Mouse (Mus musculus) embryonic stem cell, embryonic (primary cell): ENCODE results near the gene Fpr1.
"Not testable (repeated sequence)": the region's sequence is repeated elsewhere in the genome, so short reads cannot be mapped to it uniquely, and the experiment has no call there.

ENCODE experiments used
- CTCF ChIA-PET, 4 experiments: fragments of 300-600 bp in 2 of 4; fragments of 350-600 bp in 2 of 4; sonication (Branson Sonifier 250); formaldehyde crosslinking; loops; one replicate each; lab custom pipeline; 2022; ENCODE audit warnings: inconsistent platforms in 2 of 4; lab: Charles Lee
- POLR2A ChIA-PET, 4 experiments: fragments of 300-600 bp in 2 of 4; fragments of 350-600 bp in 2 of 4; sonication (Branson Sonifier 250); formaldehyde crosslinking; loops; one replicate each; lab custom pipeline; 2022; ENCODE audit warnings: antibody characterized with exemption in 4 of 4, inconsistent platforms in 1 of 4; lab: Charles Lee

Gene Fpr1

GRCm38 (mm10) chr17:17883840-17884239 lies at the start of gene Fpr1:
Fpr1 (minus strand) TSS chr17:17883940.
- POLR2A ChIA-PET, result no interaction called here
- CTCF ChIA-PET, result no interaction called here

GRCm38 (mm10) chr17:17917782-17918181 lies 34.0 kb upstream of the Fpr1 start:
- POLR2A ChIA-PET, result interaction anchor here in 1 of 4 experiments (1.0 kb wide), 1 partner anchor 8 kb away, joined by 3 read pairs; no protein-coding TSS in a partner anchor
- CTCF ChIA-PET, result no interaction called here

- ChIA-PET POLR2A (no interaction called here), CTCF (no interaction called here)
These were observed 33.6 kb upstream of the Fpr1 start for GRCm38 (mm10) chr17:17917376-17917775.

DNA sequence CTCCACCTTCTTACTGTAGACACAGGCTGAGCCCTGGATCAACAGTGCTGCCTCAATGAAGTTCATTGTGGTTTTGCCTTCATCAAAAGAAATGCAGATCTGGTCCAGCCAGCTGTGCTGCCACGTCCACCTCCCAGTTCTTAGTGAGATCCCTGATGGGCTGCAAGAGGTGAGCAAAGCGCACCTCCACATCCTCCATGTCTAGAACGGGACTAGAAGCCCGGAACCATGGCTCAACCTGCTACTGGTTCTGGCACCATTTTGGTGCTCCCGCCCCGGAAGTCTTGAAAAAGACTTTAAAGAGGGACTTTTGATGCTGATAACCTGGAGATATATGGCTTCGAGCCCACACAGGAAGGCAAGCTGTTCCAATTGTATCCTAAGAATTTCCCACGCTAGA lies 28.9 kb upstream of the Fpr1 start:
- POLR2A ChIA-PET, CTCF ChIA-PET: not testable (repeated sequence)

GRCm38 (mm10) chr17:17909636-17910421 lies 26.1 kb upstream of the Fpr1 start:
- ChIA-PET POLR2A (interaction anchor here in 2 of 4 experiments (0.6 to 1.2 kb wide), 4 partner anchors 9 to 72 kb away, joined by 3 to 4 read pairs (median 3); no protein-coding TSS in a partner anchor), CTCF (interaction anchor here in 3 of 4 experiments (0.7 to 1.0 kb wide), 5 partner anchors 72 to 531 kb away, joined by 3 to 14 read pairs (median 6); no protein-coding TSS in a partner anchor)

- POLR2A ChIA-PET, result no interaction called here
- CTCF ChIA-PET, result interaction anchor here in 1 of 4 experiments (0.7 kb wide), 1 partner anchor 135 kb away, joined by 3 read pairs; no protein-coding TSS in a partner anchor
These were observed 17.0 kb upstream of the Fpr1 start for GRCm38 (mm10) chr17:17900768-17901167.

DNA sequence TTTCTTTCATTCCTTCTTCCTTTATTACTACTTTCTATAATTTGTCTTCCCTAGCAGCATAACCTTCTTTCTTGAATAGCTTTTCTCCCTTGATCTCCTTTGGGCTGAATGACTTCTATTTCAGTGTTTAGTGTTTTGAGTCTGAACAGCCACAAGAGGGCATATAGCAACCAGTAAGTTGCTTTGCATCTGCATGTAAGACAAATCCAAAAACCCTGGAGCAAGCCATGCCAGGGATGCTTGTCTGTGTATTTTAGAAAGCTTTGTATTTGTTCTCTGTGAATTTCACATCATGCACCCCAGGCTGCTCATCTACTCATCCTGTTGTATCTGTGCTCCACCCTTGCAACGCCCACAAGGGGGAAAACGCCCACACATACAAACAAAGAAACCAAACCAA lies 15.5 kb upstream of the Fpr1 start:
- CTCF ChIA-PET, result interaction anchor here in 1 of 4 experiments (1.0 kb wide), 1 partner anchor 133 kb away, joined by 5 read pairs; no protein-coding TSS in a partner anchor
- POLR2A ChIA-PET, result no interaction called here

GRCm38 (mm10) chr17:17896039-17896438 lies 12.3 kb upstream of the Fpr1 start:
- ChIA-PET CTCF (interaction anchor here in 3 of 4 experiments (1.2 to 1.6 kb wide), 4 partner anchors 128 to 130 kb away, joined by 3 to 6 read pairs (median 4); no protein-coding TSS in a partner anchor), POLR2A (no interaction called here)

- CTCF ChIA-PET, result no interaction called here
- POLR2A ChIA-PET, result no interaction called here
These were observed 6.1 kb upstream of the Fpr1 start for GRCm38 (mm10) chr17:17889732-17890425.

- CTCF ChIA-PET, result no interaction called here
- POLR2A ChIA-PET, result no interaction called here
These were observed 4.1 kb upstream of the Fpr1 start, which contains the start of the genes Fpr2 and Fpr3 for GRCm38 (mm10) chr17:17887774-17888248. Fpr2 (plus strand) TSS chr17:17887824. Fpr3 (plus strand) TSS chr17:17887852.

- ChIA-PET CTCF (no interaction called here), POLR2A (no interaction called here)
These were observed 1.1 kb downstream of the Fpr1 start for GRCm38 (mm10) chr17:17882672-17883071.

GRCm38 (mm10) chr17:17879347-17879746 lies 4.4 kb downstream of the Fpr1 start:
- POLR2A ChIA-PET, result no interaction called here
- CTCF ChIA-PET, result no interaction called here

GRCm38 (mm10) chr17:17871697-17872096 lies 12.0 kb downstream of the Fpr1 start:
- POLR2A ChIA-PET, result no interaction called here
- CTCF ChIA-PET, result interaction anchor here in 1 of 4 experiments (0.7 kb wide), 1 partner anchor 33 kb away, joined by 3 read pairs; no protein-coding TSS in a partner anchor

DNA sequence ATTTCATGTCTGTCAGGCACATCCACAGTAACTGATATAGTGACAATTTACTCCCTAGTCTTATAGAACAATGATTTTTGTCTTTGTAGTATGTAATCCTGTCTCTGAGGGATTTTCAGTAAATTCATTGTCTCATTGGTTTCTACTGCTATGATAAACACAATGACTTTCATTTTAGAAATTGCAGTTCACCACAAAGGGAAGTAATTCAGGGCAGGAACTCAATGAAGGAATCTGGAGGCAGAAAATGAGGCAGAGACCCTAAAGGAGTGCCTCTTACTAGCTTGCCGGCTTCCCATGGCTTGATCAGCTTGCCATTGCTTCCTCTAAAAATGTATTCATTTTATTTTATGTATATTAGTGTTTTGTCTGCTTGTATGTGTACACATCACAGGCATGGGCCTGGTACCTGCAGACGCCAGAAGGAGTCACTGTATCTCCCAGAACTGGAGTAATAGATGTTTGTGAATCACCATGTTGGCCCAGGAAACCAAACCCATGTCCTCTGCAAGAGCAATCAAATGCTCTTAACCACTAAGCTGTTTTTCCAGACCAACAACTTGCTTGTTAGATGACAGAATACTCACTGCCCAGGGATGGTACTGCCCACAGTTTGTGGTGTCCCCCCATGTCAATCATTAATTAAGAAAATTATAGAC lies 12.7 kb downstream of the Fpr1 start:
- ChIA-PET CTCF (no interaction called here), POLR2A (no interaction called here)

- POLR2A ChIA-PET, result no interaction called here
- CTCF ChIA-PET, result interaction anchor here in 1 of 4 experiments (0.6 kb wide), 1 partner anchor 29 kb away, joined by 3 read pairs; no protein-coding TSS in a partner anchor
These were observed 16.8 kb downstream of the Fpr1 start for GRCm38 (mm10) chr17:17866801-17867469.

DNA sequence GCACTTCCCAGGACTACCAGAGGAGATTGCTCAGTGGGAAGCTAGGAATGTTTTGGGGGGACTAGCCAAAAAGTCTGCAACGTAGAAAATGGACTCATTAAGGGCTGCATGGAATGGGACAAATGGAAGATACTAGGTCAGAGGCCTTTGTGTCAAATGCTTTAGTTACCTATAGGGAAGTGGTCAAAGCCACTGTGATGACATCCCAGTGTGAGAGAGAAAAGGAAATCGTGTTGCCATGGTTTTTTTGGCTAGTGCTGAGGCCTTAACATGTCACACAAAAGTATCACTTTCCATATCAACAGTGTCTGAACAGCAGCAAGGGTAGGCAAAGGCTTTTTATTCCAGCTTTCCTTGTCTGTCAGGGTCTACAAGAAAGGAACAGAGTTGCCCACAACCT lies 18.6 kb downstream of the Fpr1 start:
- POLR2A ChIA-PET, result no interaction called here
- CTCF ChIA-PET, result no interaction called here

DNA sequence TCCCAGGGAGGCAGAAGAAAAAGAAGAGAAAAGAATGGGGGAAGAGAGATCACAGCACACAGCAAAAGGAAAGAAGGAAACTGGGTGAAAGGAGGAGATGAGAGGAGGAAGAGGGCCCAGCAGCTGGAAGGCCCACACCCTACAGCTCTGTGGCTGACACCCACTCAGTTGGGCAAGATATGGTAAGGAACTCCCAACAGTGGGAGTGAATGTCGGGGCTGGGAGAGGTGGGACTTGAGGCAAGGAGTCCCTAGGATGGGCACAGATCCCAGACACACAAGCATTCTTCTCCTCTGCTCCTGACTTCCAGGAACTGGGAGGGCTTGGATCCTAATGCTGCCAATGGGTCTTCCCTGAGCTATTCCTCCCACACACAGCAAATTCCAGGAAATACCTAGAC lies 21.4 kb downstream of the Fpr1 start:
- ChIA-PET CTCF (no interaction called here), POLR2A (interaction anchor here in 2 of 4 experiments (1.0 to 1.6 kb wide), 2 partner anchors 24 to 25 kb away, joined by 3 to 5 read pairs; no protein-coding TSS in a partner anchor)

DNA sequence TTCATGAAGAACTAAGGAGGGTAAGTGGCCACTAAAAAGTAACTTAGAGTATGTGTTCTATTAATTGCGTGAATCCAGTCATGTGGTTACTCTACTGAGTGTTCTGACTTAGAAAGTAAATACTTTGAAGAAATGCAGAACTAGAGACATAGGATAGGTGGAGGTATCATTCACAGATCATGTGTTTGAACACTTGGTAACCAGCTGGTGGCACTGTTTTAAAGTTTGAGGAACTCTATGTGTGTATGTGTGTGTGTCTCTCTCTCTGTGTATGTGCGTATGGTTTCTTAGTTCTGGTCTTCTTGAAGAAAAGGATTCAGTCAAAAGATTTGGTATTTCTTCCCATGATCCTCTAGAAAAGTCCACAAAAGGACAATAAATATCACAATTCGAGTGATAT lies 23.6 kb downstream of the Fpr1 start:
- CTCF ChIA-PET, result interaction anchor here in 2 of 4 experiments (0.6 to 0.7 kb wide), 3 partner anchors 14 to 93 kb away, joined by 3 read pairs; no protein-coding TSS in a partner anchor

More for the DNA sequence above, 23.6 kb downstream of the Fpr1 start:
- POLR2A ChIA-PET, result interaction anchor here in 1 of 4 experiments (0.6 kb wide), 1 partner anchor 33 kb away, joined by 3 read pairs; no protein-coding TSS in a partner anchor
